Mouse (Mus musculus) cortical plate, adult 2 months (tissue): ENCODE measurements at regions not wholly inside any gene's neighbourhood (a gene's known extent, or its start where the extent isn't known, plus 50 kb on each side); places are given as distances from the start of the nearest gene placed in this dataset.

ENCODE experiments used
- H3K27ac ChIP-seq: fragments of 200-500 bp; 2 replicates; pipeline ENCODE4 v1.5.1; 2012; ENCODE audit warnings: low read length, control low read depth, inconsistent platforms; ENCODE audit not compliant: insufficient read depth
- H3K4me1 ChIP-seq: fragments of 200-500 bp; 2 replicates; pipeline ENCODE4 v1.6.1; 2011; ENCODE audit warnings: low read length; ENCODE audit not compliant: control insufficient read depth, insufficient read depth
- H3K4me3 ChIP-seq: fragments of 200-500 bp; 2 replicates; pipeline ENCODE4 v1.5.1; 2011; ENCODE audit warnings: mild to moderate bottlenecking, low read length, control low read depth; ENCODE audit not compliant: insufficient read depth
- CTCF ChIP-seq: fragments of 200-500 bp; IDR thresholded peaks from 2 replicates; pipeline ENCODE4 v1.5.1; 2011; ENCODE audit warnings: mild to moderate bottlenecking, control low read depth, low read length; ENCODE audit not compliant: insufficient read depth; ENCODE audit errors: extremely low read depth
- POLR2A ChIP-seq: fragments of 200-500 bp; IDR thresholded peaks from 2 replicates; pipeline ENCODE4 v1.6.1; 2011; ENCODE audit warnings: mild to moderate bottlenecking, low read length, control low read depth; ENCODE audit not compliant: insufficient read depth; ENCODE audit errors: extremely low read depth

- Histone ChIP-seq H3K4me1 (no peaks in the 10 kb centered on the region), H3K4me3 (no peak overlapping the region), H3K27ac (no peak overlapping the region)
- TF ChIP-seq CTCF (no peak), POLR2A (no peak)
These were observed 91.2 kb downstream of the Dll1 start for GRCm38 (mm10) chr17:15285399-15286043.

GRCm38 (mm10) chr17:15269905-15270304 lies 106.8 kb downstream of the Dll1 start:
- no peak overlapping the region for H3K4me3 ChIP-seq
- no peak for TF ChIP-seq POLR2A
- no peak for TF ChIP-seq CTCF
- H3K4me1 ChIP-seq, result no peaks in the 10 kb centered on the region
- H3K27ac ChIP-seq, result no peak overlapping the region

GRCm38 (mm10) chr17:15269056-15269612 lies 107.5 kb downstream of the Dll1 start:
- Histone ChIP-seq H3K4me1 (no peaks in the 10 kb centered on the region), H3K4me3 (no peak overlapping the region), H3K27ac (no peak overlapping the region)
- TF ChIP-seq POLR2A (no peak), CTCF (no peak)

- Histone ChIP-seq H3K27ac (no peak overlapping the region), H3K4me1 (no peaks in the 10 kb centered on the region), H3K4me3 (no peak overlapping the region)
- TF ChIP-seq CTCF (no peak), POLR2A (no peak)
These were observed 109.0 kb downstream of the Dll1 start for GRCm38 (mm10) chr17:15267721-15268120.

GRCm38 (mm10) chr17:15259427-15260101 lies 117.1 kb downstream of the Dll1 start:
- no peak overlapping the region for H3K27ac ChIP-seq
- TF ChIP-seq POLR2A, result no peak
- no peak for TF ChIP-seq CTCF
- H3K4me3 ChIP-seq, result no peak overlapping the region
- no peaks in the 10 kb centered on the region for H3K4me1 ChIP-seq

- no peaks in the 10 kb centered on the region for H3K4me1 ChIP-seq
- H3K27ac ChIP-seq, result no peak overlapping the region
- TF ChIP-seq CTCF, result no peak
- TF ChIP-seq POLR2A, result no peak
- no peak overlapping the region for H3K4me3 ChIP-seq
These were observed 120.8 kb downstream of the Dll1 start for GRCm38 (mm10) chr17:15255874-15256273.

GRCm38 (mm10) chr17:15253785-15254184 lies 122.9 kb downstream of the Dll1 start:
- H3K27ac ChIP-seq, result no peak overlapping the region
- H3K4me3 ChIP-seq, result no peak overlapping the region
- H3K4me1 ChIP-seq, result no peaks in the 10 kb centered on the region
- TF ChIP-seq POLR2A, result no peak
- TF ChIP-seq CTCF, result no peak

GRCm38 (mm10) chr17:15253271-15253670 lies 123.4 kb downstream of the Dll1 start:
- Histone ChIP-seq H3K4me3 (no peak overlapping the region), H3K4me1 (no peaks in the 10 kb centered on the region), H3K27ac (no peak overlapping the region)
- no peak for TF ChIP-seq POLR2A
- TF ChIP-seq CTCF, result no peak

- TF ChIP-seq CTCF (no peak), POLR2A (no peak)
- no peak overlapping the region for H3K27ac ChIP-seq
- H3K4me1 ChIP-seq, result no peaks in the 10 kb centered on the region
- H3K4me3 ChIP-seq, result no peak overlapping the region
These were observed 124.5 kb downstream of the Dll1 start for GRCm38 (mm10) chr17:15252187-15252586.

- TF ChIP-seq CTCF, result no peak
- no peak for TF ChIP-seq POLR2A
- H3K27ac ChIP-seq, result no peak overlapping the region
- H3K4me3 ChIP-seq, result no peak overlapping the region
- H3K4me1 ChIP-seq, result no peaks in the 10 kb centered on the region
These were observed 125.0 kb downstream of the Dll1 start for GRCm38 (mm10) chr17:15251641-15252040.
